Mouse (Mus musculus) cerebellum, postnatal 10 days (tissue): Measurements from ENCODE around the gene Gm5152.
"Not testable (repeated sequence)": the region's sequence is repeated elsewhere in the genome, so short reads cannot be mapped to it uniquely, and the experiment has no call there.

Source experiments
- DNase-seq, 2 experiments: peaks; one replicate each; pipeline ENCODE4 v3.0.0; 2021; ENCODE audit warnings: mixed read lengths in 2 of 2

Gm5152 gene

GRCm38 (mm10) chr5:10246426-10246825, at the start of gene Gm5152:
TSS of gene Gm5152 (minus strand) at chr5:10246526.
- DNase-seq, result not testable (repeated sequence)

- not testable (repeated sequence) for DNase-seq
Measured at GRCm38 (mm10) chr5:10254768-10255167, 8.4 kb upstream of the Gm5152 start.

- not testable (repeated sequence) for DNase-seq
Measured at GRCm38 (mm10) chr5:10245770-10246169, 556 bp downstream of the Gm5152 start.

- not testable (repeated sequence) for DNase-seq
Measured at GRCm38 (mm10) chr5:10240436-10240835, 5.9 kb downstream of the Gm5152 start.

- DNase-seq, result no peak
Measured at GRCm38 (mm10) chr5:10220317-10220716, 26.0 kb downstream of the Gm5152 start.

- no peak for DNase-seq
Measured at GRCm38 (mm10) chr5:10203067-10203466, 43.3 kb downstream of the Gm5152 start.

- DNase-seq, result no peak
Measured at GRCm38 (mm10) chr5:10196880-10197279, 49.4 kb downstream of the Gm5152 start.
